Mouse (Mus musculus) CH12.LX (cell line): ENCODE measurements at regions not wholly inside any gene's neighbourhood (a gene's known extent, or its start where the extent isn't known, plus 50 kb on each side); places are given as distances from the start of the nearest gene placed in this dataset.

Experiments
- DNase-seq: peaks from one replicate; pipeline ENCODE4 v3.0.0-alpha.2; 2013; ENCODE audit errors: extremely low read depth
- H3K27ac ChIP-seq: 2 replicates; pipeline ENCODE4 v1.5.1; 2012; ENCODE audit warnings: low read depth, mild to moderate bottlenecking, control low read depth, moderate library complexity; ENCODE audit not compliant: insufficient read depth
- H3K27me3 ChIP-seq: replicated peaks from 2 replicates; pipeline ENCODE3; 2012; ENCODE audit warnings: inconsistent platforms
- H3K36me3 ChIP-seq, 2 experiments: replicated peaks in 1 of 2; 2 replicates each; pipeline versions ENCODE3 to v1.6.1; 2012; ENCODE audit warnings: inconsistent platforms in 1 of 2, low read length in 1 of 2, mild to moderate bottlenecking in 1 of 2, mixed read lengths in 1 of 2, moderate library complexity in 1 of 2; ENCODE audit not compliant: control insufficient read depth in 1 of 2, insufficient read depth in 1 of 2
- H3K4me1 ChIP-seq, 2 experiments: 2 replicates each; pipeline ENCODE4 v1.6.1; 2012; ENCODE audit warnings: inconsistent platforms in 1 of 2, moderate library complexity in 1 of 2; ENCODE audit not compliant: insufficient read depth in 2 of 2, control insufficient read depth in 1 of 2
- H3K4me2 ChIP-seq: 2 replicates; pipeline ENCODE4 v1.6.1; 2012; ENCODE audit warnings: low read depth, mild to moderate bottlenecking, control low read depth; ENCODE audit not compliant: poor library complexity, insufficient read depth, severe bottlenecking
- H3K4me3 ChIP-seq, 3 experiments: fragments of 150-350 bp in 1 of 3; sonication (generic) in 1 of 3; replicated peaks in 1 of 3; 2 replicates each; pipeline versions ENCODE3 to v1.5.1; 2011 to 2012; ENCODE audit warnings: low read depth in 2 of 3, low read length in 2 of 3, mild to moderate bottlenecking in 2 of 3, moderate library complexity in 2 of 3, control low read depth in 1 of 3, improper control_type of control experiment in 1 of 3, inconsistent platforms in 1 of 3, mixed read lengths in 1 of 3; ENCODE audit not compliant: poor library complexity in 1 of 3
- H3K79me2 ChIP-seq: replicated peaks from 2 replicates; pipeline ENCODE4 v1.6.1; 2012; ENCODE audit warnings: mild to moderate bottlenecking, moderate library complexity; ENCODE audit not compliant: control insufficient read depth, poor library complexity, insufficient read depth, severe bottlenecking; ENCODE audit errors: extremely low read depth
- H3K9ac ChIP-seq: 2 replicates; pipeline ENCODE4 v1.6.1; 2012; ENCODE audit warnings: low read depth, mild to moderate bottlenecking, control low read depth, moderate library complexity; ENCODE audit not compliant: insufficient read depth
- H3K9me3 ChIP-seq: replicated peaks from 2 replicates; pipeline ENCODE3; 2012; ENCODE audit warnings: low read length, inconsistent platforms, mixed read lengths
- ELF1 ChIP-seq: IDR thresholded peaks from 2 replicates; pipeline ENCODE4 v1.6.1; 2014; ENCODE audit warnings: low read depth, mild to moderate bottlenecking, inconsistent platforms, low read length, improper control_type of control experiment
- EP300 ChIP-seq: IDR thresholded peaks from 2 replicates; pipeline ENCODE4 v1.6.1; 2011; ENCODE audit warnings: low read length, improper control_type of control experiment
- ETS1 ChIP-seq: conservative IDR thresholded peaks from 2 replicates; pipeline ENCODE4 v1.6.1; 2012; ENCODE audit warnings: low read depth, mild to moderate bottlenecking, inconsistent platforms, low read length, improper control_type of control experiment, moderate library complexity
- GABPA ChIP-seq: IDR thresholded peaks from 2 replicates; pipeline ENCODE4 v1.6.1; 2012; ENCODE audit warnings: low read depth, low read length, improper control_type of control experiment, inconsistent platforms; ENCODE audit not compliant: insufficient replicate concordance
- HCFC1 ChIP-seq: IDR thresholded peaks from 2 replicates; pipeline ENCODE4 v1.6.1; 2012; ENCODE audit warnings: low read depth, mild to moderate bottlenecking, inconsistent platforms, low read length, improper control_type of control experiment
- JUN ChIP-seq: IDR thresholded peaks from 2 replicates; pipeline ENCODE4 v1.6.1; 2011; ENCODE audit warnings: low read depth, mild to moderate bottlenecking, low read length, improper control_type of control experiment, moderate library complexity; ENCODE audit not compliant: insufficient read depth
- MAFK ChIP-seq: IDR thresholded peaks from 2 replicates; pipeline ENCODE4 v1.6.1; 2011; ENCODE audit warnings: low read length, improper control_type of control experiment; ENCODE audit not compliant: insufficient replicate concordance
- MEF2A ChIP-seq: IDR thresholded peaks from 2 replicates; pipeline ENCODE4 v1.6.1; 2014; ENCODE audit warnings: low read depth, mild to moderate bottlenecking, inconsistent platforms, low read length, improper control_type of control experiment, borderline replicate concordance
- MXI1 ChIP-seq: IDR thresholded peaks from 2 replicates; pipeline ENCODE4 v1.6.1; 2011; ENCODE audit warnings: mild to moderate bottlenecking, low read depth, low read length, improper control_type of control experiment
- MYC ChIP-seq: IDR thresholded peaks from 2 replicates; pipeline ENCODE4 v1.6.1; 2011; ENCODE audit warnings: low read depth, mild to moderate bottlenecking, improper control_type of control experiment, low read length
- NELFE ChIP-seq: IDR thresholded peaks from 2 replicates; pipeline ENCODE4 v1.6.1; 2011; ENCODE audit warnings: low read depth, low read length, improper control_type of control experiment
- PAX5 ChIP-seq: IDR thresholded peaks from 2 replicates; pipeline ENCODE4 v1.6.1; 2012; ENCODE audit warnings: low read length, inconsistent platforms, mixed read lengths
- POLR2AphosphoS2 ChIP-seq: IDR thresholded peaks from 2 replicates; pipeline ENCODE4 v1.6.1; 2011; ENCODE audit warnings: low read depth, low read length, improper control_type of control experiment
- RAD21 ChIP-seq: IDR thresholded peaks from 2 replicates; pipeline ENCODE4 v1.6.1; 2011; ENCODE audit warnings: low read depth, mild to moderate bottlenecking, low read length, improper control_type of control experiment, moderate library complexity
- RCOR1 ChIP-seq: conservative IDR thresholded peaks from 2 replicates; pipeline ENCODE4 v1.6.1; 2012; ENCODE audit warnings: low read depth, mild to moderate bottlenecking, inconsistent platforms, low read length, improper control_type of control experiment
- TCF12 ChIP-seq: IDR thresholded peaks from 2 replicates; pipeline ENCODE4 v1.6.1; 2014; ENCODE audit warnings: low read depth, mild to moderate bottlenecking, inconsistent platforms, low read length, improper control_type of control experiment
- UBTF ChIP-seq: IDR thresholded peaks from 2 replicates; pipeline ENCODE4 v1.6.1; 2012; ENCODE audit warnings: low read depth, mild to moderate bottlenecking, inconsistent platforms, low read length, improper control_type of control experiment, moderate library complexity
- USF2 ChIP-seq: conservative IDR thresholded peaks from 2 replicates; pipeline ENCODE4 v1.6.1; 2011; ENCODE audit warnings: low read depth, low read length, improper control_type of control experiment
- ZC3H11A ChIP-seq: IDR thresholded peaks from 2 replicates; pipeline ENCODE4 v1.6.1; 2012; ENCODE audit warnings: low read depth, mild to moderate bottlenecking, inconsistent platforms, low read length, improper control_type of control experiment
- ZKSCAN1 ChIP-seq: IDR thresholded peaks from 2 replicates; pipeline ENCODE4 v1.6.1; 2012; ENCODE audit warnings: low read depth, inconsistent platforms, low read length, improper control_type of control experiment, borderline replicate concordance
- ZNF384 ChIP-seq: IDR thresholded peaks from 2 replicates; pipeline ENCODE4 v1.6.1; 2012; ENCODE audit warnings: low read depth, low read length, improper control_type of control experiment, inconsistent platforms
- dilution Hi-C: fragments of 300-500 bp; cut with MboI; formaldehyde crosslinking; loops from 2 replicates; pipeline ENCODE4 v1.14.3; 2020; ENCODE audit warnings: low sequenced_read_pairs; ENCODE audit not compliant: extremely low pct_unique_long_range_greater_than_20kb, extremely low pct_ligation_motif_present
- in situ Hi-C: fragments of 300-500 bp; cut with MboI; formaldehyde crosslinking; loops from 3 replicates; pipeline ENCODE4 v1.14.3; 2019; ENCODE audit warnings: low sequenced_read_pairs, low pct_ligation_motif_present, low pct_unique_long_range_greater_than_20kb, mixed read lengths

DNA sequence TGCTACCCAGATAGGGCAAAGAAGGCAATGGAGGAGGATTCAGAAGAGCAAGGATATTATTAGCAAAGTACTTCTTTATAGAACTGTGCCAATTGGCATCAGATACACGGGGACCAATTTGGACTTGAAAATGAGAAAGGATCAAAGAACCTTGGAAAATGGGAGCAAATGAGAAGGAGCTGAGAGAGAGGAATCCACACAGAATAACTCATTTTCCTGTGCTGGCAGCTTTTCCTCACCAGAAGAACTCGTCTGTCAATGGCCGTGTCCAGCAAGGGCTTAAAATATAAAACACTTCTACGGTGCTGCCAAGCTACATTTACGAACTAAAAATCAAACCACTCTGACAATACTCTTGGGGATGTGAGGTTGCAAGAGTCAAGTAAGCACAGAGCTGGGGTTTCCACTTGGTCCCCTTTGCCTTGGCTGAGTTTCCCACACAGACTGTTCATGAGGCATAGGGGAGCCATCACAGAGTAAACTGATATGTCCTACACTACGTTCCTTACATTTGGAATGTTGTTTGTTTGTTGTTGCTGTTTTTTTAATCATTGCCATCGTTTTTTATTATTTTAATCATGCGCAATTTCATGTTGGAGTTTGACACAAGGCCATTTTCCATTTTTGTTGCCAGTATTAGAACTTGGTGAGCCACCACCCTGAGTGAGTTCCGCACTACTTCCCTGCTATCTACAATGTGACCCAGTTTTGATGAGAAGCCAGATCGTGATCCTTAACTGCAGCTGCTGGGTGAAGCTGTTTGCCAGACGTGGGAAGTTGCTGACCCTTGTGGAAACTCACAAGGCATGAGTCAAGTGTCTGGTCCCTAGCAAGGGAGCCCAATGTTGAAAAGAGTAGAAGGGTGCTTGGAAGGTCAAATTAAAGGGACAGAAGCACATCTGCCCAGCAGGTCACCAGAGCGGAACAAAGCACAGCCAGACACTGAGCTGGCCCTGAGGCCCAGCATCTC lies 95.5 kb upstream of the Ddit4l start:
- H3K79me2 ChIP-seq: no peaks in the 10 kb centered on the region
- no peak for DNase-seq
- H3K27ac ChIP-seq: no peak overlapping the region
- no peak overlapping the region for H3K4me3 ChIP-seq
- H3K9me3 ChIP-seq: no peaks in the 10 kb centered on the region
- dilution Hi-C loops (no loop called here), in situ Hi-C loops (no loop called here)
- H3K4me1 ChIP-seq: peaks cover 4 to 34% of the 10 kb centered on the region in 2 experiments; a peak in 2 of 4 replicates
- no peaks in the 10 kb centered on the region for H3K27me3 ChIP-seq
- 0 out of 2 replicates have a peak, but pooled peaks have one; percentile 14 for TF ChIP-seq PAX5
- no peak for TF ChIP-seq RCOR1
- no peak overlapping the region for H3K4me2 ChIP-seq
- no peak overlapping the region for H3K9ac ChIP-seq
- H3K36me3 ChIP-seq: no peaks in the 10 kb centered on the region

DNA sequence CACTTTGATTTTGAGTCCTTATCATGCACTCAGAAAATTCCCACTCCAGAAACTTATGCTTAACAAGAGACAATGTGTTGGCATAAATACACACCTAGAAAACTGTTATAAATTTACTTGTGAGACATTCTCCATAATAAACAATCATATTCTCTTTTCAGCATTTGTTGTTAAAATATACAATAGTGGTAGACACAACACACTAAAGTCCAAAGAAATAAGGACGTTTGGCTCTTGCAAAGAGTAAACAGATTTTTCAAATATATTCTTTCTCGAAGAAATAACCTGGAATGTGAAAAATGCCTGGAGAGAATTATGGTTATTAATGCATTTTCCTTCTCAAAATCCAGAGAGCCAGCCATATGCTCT lies 91.8 kb upstream of the Ddit4l start:
- no peak overlapping the region for H3K9ac ChIP-seq
- dilution Hi-C loops: no loop called here
- in situ Hi-C loops: no loop called here

DNA sequence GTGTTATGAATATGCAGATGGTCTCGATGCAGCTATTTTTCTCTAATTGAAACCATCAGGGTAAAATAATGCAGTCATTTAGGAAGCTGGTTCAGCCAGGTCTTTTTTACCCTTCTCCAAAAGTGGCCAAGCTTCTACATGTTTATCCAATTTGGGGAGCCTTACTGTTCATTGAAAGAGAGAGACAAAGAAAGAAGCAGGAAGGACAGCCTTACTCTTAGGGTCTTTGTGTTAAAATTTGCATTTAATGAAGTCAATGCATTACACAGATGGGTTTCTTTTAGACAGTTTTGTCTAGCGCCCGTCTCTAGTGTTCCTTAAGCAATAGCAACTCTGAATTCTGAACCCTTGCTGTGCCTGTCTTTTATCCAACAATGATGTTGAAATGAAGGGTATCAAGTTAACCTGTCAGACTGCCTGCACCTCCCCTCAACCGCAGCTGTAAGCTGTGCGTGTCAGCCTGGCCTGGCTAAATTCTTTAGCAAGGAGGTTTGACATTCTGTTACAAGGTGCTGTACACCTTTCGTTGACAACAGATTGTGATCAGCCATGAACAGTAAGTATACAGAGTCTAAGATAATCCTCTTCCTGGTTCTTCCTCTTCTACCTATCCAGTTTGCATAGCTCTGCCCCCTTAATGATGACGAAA lies 91.3 kb upstream of the Ddit4l start:
- H3K36me3 ChIP-seq: no peaks in the 10 kb centered on the region
- H3K4me2 ChIP-seq: no peak overlapping the region
- no peak overlapping the region for H3K4me3 ChIP-seq
- no peaks in the 10 kb centered on the region for H3K27me3 ChIP-seq
- no peak for DNase-seq
- in situ Hi-C loops (no loop called here), dilution Hi-C loops (no loop called here)
- H3K27ac ChIP-seq: no peak overlapping the region
- peaks cover 4 to 37% of the 10 kb centered on the region in 2 experiments; a peak in 2 of 4 replicates for H3K4me1 ChIP-seq
- H3K9me3 ChIP-seq: no peaks in the 10 kb centered on the region
- no peaks in the 10 kb centered on the region for H3K79me2 ChIP-seq
- TF ChIP-seq MAFK (no peak), MYC (no peak), ETS1 (no peak), ELF1 (no peak), USF2 (no peak), JUN (no peak), RAD21 (no peak), MEF2A (no peak), GABPA (no peak), MXI1 (no peak)
- H3K9ac ChIP-seq: no peak overlapping the region

More for the DNA sequence above, 91.8 kb upstream of the Ddit4l start:
- TF ChIP-seq PAX5: no peak
- TF ChIP-seq EP300: no peak
- TF ChIP-seq RAD21: no peak
- TF ChIP-seq JUN: no peak
- TF ChIP-seq ZNF384: no peak
- no peak for TF ChIP-seq POLR2AphosphoS2
- TF ChIP-seq ETS1: no peak
- no peak for TF ChIP-seq HCFC1
- TF ChIP-seq ELF1: no peak
- no peak for TF ChIP-seq UBTF
- no peak for TF ChIP-seq ZKSCAN1
- no peak for TF ChIP-seq ZC3H11A
- no peak for TF ChIP-seq MXI1
- TF ChIP-seq USF2: no peak
- no peak for TF ChIP-seq TCF12
- no peak for TF ChIP-seq NELFE
- Histone ChIP-seq H3K79me2 (no peaks in the 10 kb centered on the region), H3K36me3 (no peaks in the 10 kb centered on the region), H3K4me3 (no peak overlapping the region), H3K9me3 (no peaks in the 10 kb centered on the region), H3K4me2 (no peak overlapping the region), H3K4me1 (peaks cover 4 to 37% of the 10 kb centered on the region in 2 experiments; a peak in 2 of 4 replicates), H3K27me3 (no peaks in the 10 kb centered on the region), H3K27ac (no peak overlapping the region)
- no peak for DNase-seq
